Comparison of ENCODE assay signal across 28 mouse cellular contexts in the genomic region with DNA sequence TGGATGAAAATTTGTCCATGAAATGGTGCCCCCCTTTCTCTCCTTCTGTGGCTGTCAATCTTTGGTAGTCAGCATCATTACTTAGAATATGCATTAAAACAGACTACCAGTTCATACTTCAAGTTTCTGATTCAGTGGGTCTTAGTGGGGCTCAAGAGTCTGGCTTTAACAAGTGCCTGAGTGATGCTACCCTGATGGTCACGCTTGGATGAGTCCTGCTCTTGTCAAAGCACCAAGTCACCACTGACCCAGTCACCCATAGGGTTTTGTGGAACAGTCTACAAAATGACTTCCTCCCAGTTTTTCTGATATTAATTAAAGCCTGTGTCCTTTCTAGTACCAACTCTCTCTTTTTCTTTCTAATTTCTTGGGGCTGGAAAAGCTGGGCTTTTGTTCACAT. TPM values are rescaled to one million over a fixed set of nuclear protein-coding genes. Genes with fewer than 3 reads are reported as not detected.
"Had no signal": no experiment of that assay in that cellular context is flagged by ENCODE, and none has a peak within 500 bp of the region (broad histone marks: within the 10 kb centered on the region; RNA-seq: fewer than 3 reads in every experiment).

No protein-coding gene starts in this region.

- H3K9me3 ChIP-seq: embryonic facial prominence, embryonic 10.5 days; embryonic facial prominence, embryonic 12.5 days; embryonic facial prominence, embryonic 13.5 days; embryonic facial prominence, embryonic 15.5 days; forebrain, embryonic 10.5 days; forebrain, embryonic 12.5 days; forebrain, embryonic 13.5 days; forebrain, embryonic 15.5 days had no signal

- H3K9ac ChIP-seq: embryonic facial prominence, embryonic 12.5 days; embryonic facial prominence, embryonic 13.5 days; embryonic facial prominence, embryonic 15.5 days; forebrain, embryonic 12.5 days; forebrain, embryonic 13.5 days; forebrain, embryonic 15.5 days; forebrain, postnatal 0 days had no signal

- H3K36me3 ChIP-seq: embryonic facial prominence, embryonic 10.5 days; embryonic facial prominence, embryonic 12.5 days; embryonic facial prominence, embryonic 13.5 days; embryonic facial prominence, embryonic 15.5 days; forebrain, embryonic 10.5 days; forebrain, embryonic 12.5 days; forebrain, embryonic 15.5 days had no signal

- H3K4me2 ChIP-seq: embryonic facial prominence, embryonic 12.5 days; embryonic facial prominence, embryonic 13.5 days; embryonic facial prominence, embryonic 15.5 days; forebrain, embryonic 12.5 days; forebrain, embryonic 13.5 days; forebrain, embryonic 15.5 days had no signal

- DNase-seq: cerebellum, adult 9-10 months; cerebellum, adult 9-11 months; cerebellum, postnatal 10 days; cerebellum, postnatal 14 days; cerebellum, postnatal 25 days; cerebellum, postnatal 36 days; embryo, embryonic 11 days; forebrain, postnatal 0 days; gastrocnemius, adult 2 months; gastrocnemius, postnatal 10 days; gastrocnemius, postnatal 14 days; gastrocnemius, postnatal 25 days; gastrocnemius, postnatal 36 days; heart, adult 11 months; heart, adult 18-20 months; heart, adult 2 months had no signal

- H3K27ac ChIP-seq: embryonic facial prominence, embryonic 10.5 days; embryonic facial prominence, embryonic 12.5 days; embryonic facial prominence, embryonic 13.5 days; embryonic facial prominence, embryonic 15.5 days; forebrain, embryonic 10.5 days; forebrain, embryonic 12.5 days; forebrain, embryonic 13.5 days; forebrain, embryonic 15.5 days; gastrocnemius, adult 2 months; heart, adult 2 months had no signal

- H3K27me3 ChIP-seq: embryonic facial prominence, embryonic 12.5 days; embryonic facial prominence, embryonic 13.5 days; embryonic facial prominence, embryonic 15.5 days; forebrain, embryonic 12.5 days; forebrain, embryonic 13.5 days; forebrain, embryonic 15.5 days had no signal

- H3K4me1 ChIP-seq: embryonic facial prominence, embryonic 10.5 days; embryonic facial prominence, embryonic 12.5 days; embryonic facial prominence, embryonic 13.5 days; embryonic facial prominence, embryonic 15.5 days; forebrain, embryonic 12.5 days; forebrain, embryonic 13.5 days; forebrain, embryonic 15.5 days had no signal

- H3K4me3 ChIP-seq: embryonic facial prominence, embryonic 10.5 days; embryonic facial prominence, embryonic 12.5 days; embryonic facial prominence, embryonic 13.5 days; embryonic facial prominence, embryonic 15.5 days; erythroblast, embryonic 14.5 days; forebrain, embryonic 10.5 days; forebrain, embryonic 12.5 days; forebrain, embryonic 13.5 days; forebrain, embryonic 15.5 days; gastrocnemius, adult 2 months; heart, adult 2 months had no signal

RNA-seq across cellular contexts. Expression of a gene that starts 34.0 kb away (rescaled TPM):
- total RNA-seq: common myeloid progenitor, adult 5-6 weeks; granulocyte monocyte progenitor cell, adult 5-6 weeks; heart, adult 2 months; heart, adult 8-10 months had no signal
- polyA plus RNA-seq: erythroblast, embryonic 14.5 days had no signal
